13 mouse cellular contexts compared by ENCODE assay signal in genomic region chr6:42353180-42353579, GRCm38 (mm10). TPM values are rescaled to one million over a fixed set of nuclear protein-coding genes. Genes with fewer than 3 reads are reported as not detected.
DNase-seq lines count a peak whose midpoint lies in the region; ATAC-seq and TF ChIP-seq lines count a peak whose summit lies in the region.
"Had no signal": no experiment of that assay in that cellular context is flagged by ENCODE, and none has a peak within 500 bp of the region (broad histone marks: within the 10 kb centered on the region; RNA-seq: fewer than 3 reads in every experiment).

No protein-coding gene starts in this region.

- peaks cover 1% of the 10 kb centered on the region; the same call in 1 of the 2 replicates for H3K4me1 ChIP-seq in bone marrow, adult 2 months (ENCODE audit: control insufficient read depth, insufficient read depth, low read length)
- peaks cover 25% of the 10 kb centered on the region for H3K4me1 ChIP-seq in forebrain, embryonic 16.5 days (replicated peaks; ENCODE audit: control insufficient read depth, insufficient read depth, low read length)

- WGBS in bone marrow, adult 2 months, result 6% methylated on average over 8 of the region's 8 CpGs
- 86% methylated on average over 8 of the region's 8 CpGs for WGBS in forebrain, embryonic 16.5 days

- no peak for TF ChIP-seq CTCF in gastrocnemius, adult 2 months (IDR thresholded peaks at IDR 0.05)
- no peak for TF ChIP-seq CTCF in bone marrow, adult 2 months (IDR thresholded peaks at IDR 0.05; ENCODE audit: control insufficient read depth, insufficient read depth, low read length)

- TF ChIP-seq POLR2A in bone marrow, adult 2 months (IDR thresholded peaks at IDR 0.05; ENCODE audit: borderline replicate concordance, control insufficient read depth, low read depth, low read length), result no peak; the same call in 1 of the 2 replicates

- H3K4me3 ChIP-seq in gastrocnemius, adult 2 months, result peak overlapping the region; percentile 90
- H3K4me3 ChIP-seq in bone marrow, adult 2 months (replicated peaks; ENCODE audit: control insufficient read depth, low read depth, low read length), result peak overlapping the region; percentile 42
- no peak overlapping the region for H3K4me3 ChIP-seq in forebrain, embryonic 16.5 days (replicated peaks; ENCODE audit: low read length)
- H3K4me3 ChIP-seq: erythroblast, embryonic 14.5 days had no signal

- H3K4me2 ChIP-seq in forebrain, embryonic 16.5 days (ENCODE audit: low read length), result no peak overlapping the region

- intact Hi-C loops in gastrocnemius, adult 2 months (cut with DNase I), result no loop called here

- H3K36me3 ChIP-seq in forebrain, embryonic 16.5 days (ENCODE audit: control insufficient read depth, insufficient read depth), result peaks cover 12% of the 10 kb centered on the region; the same call in 1 of the 2 replicates

- no peak overlapping the region for H3K9ac ChIP-seq in forebrain, embryonic 16.5 days (replicated peaks; ENCODE audit: low read depth, low read length)

- peak overlapping the region; percentile 97 for H3K27ac ChIP-seq in gastrocnemius, adult 2 months
- peak overlapping the region; percentile 57 for H3K27ac ChIP-seq in bone marrow, adult 2 months (ENCODE audit: control insufficient read depth, insufficient read depth, low read depth, low read length, poor library complexity)
- no peak overlapping the region for H3K27ac ChIP-seq in forebrain, embryonic 16.5 days (ENCODE audit: low read length)

- no peaks in the 10 kb centered on the region for H3K27me3 ChIP-seq in forebrain, embryonic 16.5 days (replicated peaks; ENCODE audit: control insufficient read depth, insufficient read depth, low read length)

- ATAC-seq in hematopoietic stem cell, adult 5-6 weeks (replicated peaks in 1 of 2; ENCODE audit: insufficient read depth in 1 of 2, low FRiP score in 2 of 2, low TSS enrichment in 1 of 2, low read depth in 1 of 2, poor library complexity in 2 of 2, severe bottlenecking in 2 of 2), result peak; percentile 37 to 38
- ATAC-seq in forebrain, embryonic 16.5 days, result no peak
- ATAC-seq: hindbrain, embryonic 16.5 days had no signal

- no peak for DNase-seq in gastrocnemius, adult 2 months
- DNase-seq in gastrocnemius, adult 18-20 months (ENCODE audit: low spot score), result no peak
- peak; percentile 54 to 59 for DNase-seq in lung, postnatal 4 days
- no peak for DNase-seq in adrenal gland, postnatal 36 days
- DNase-seq in neural tube, embryonic 10.5 days (ENCODE audit: extremely low spot score, low spot score), result no peak
- DNase-seq: adrenal gland, adult 8-10 months; right cerebral cortex, postnatal 14 days had no signal

- H3K9me3 ChIP-seq in forebrain, embryonic 16.5 days (ENCODE audit: control insufficient read depth, low read length), result no peaks in the 10 kb centered on the region

RNA-seq across cellular contexts. Expression of gene Zyx, which starts 3.8 kb away (rescaled TPM):
- total RNA-seq in gastrocnemius, adult 2 months (2021), result 10 to 100 TPM; 19.7 to 24.7 TPM
- total RNA-seq in gastrocnemius, adult 18-20 months (2021), result 10 to 100 TPM; 20.2 to 25.5 TPM
- 90.3 and 169 TPM in 2 replicates for polyA plus RNA-seq in bone marrow, adult 2 months (2011; ENCODE audit: insufficient read depth, insufficient read length, low replicate concordance, missing spikeins)
- total RNA-seq in hematopoietic stem cell, adult 5-6 weeks (2017), result 71.2 and 71.8 TPM in 2 replicates
- 100 to 1,000 TPM; 107 to 144 TPM for total RNA-seq in adrenal gland, postnatal 36 days (2021)
- 33.6 and 37.1 TPM in 2 replicates for polyA plus RNA-seq in forebrain, embryonic 16.5 days (2015; fragmentation: Nextera tagmentation; extraction: Ambion mirVana)

RNA-seq across cellular contexts. Expression of gene Epha1, which starts 19.9 kb away (rescaled TPM):
- total RNA-seq in gastrocnemius, adult 2 months (2021), result under 1 TPM in 1 of 2 experiments, not detected in 1; 0.10 TPM
- total RNA-seq in gastrocnemius, adult 18-20 months (2021), result under 1 TPM; 0.07 to 0.23 TPM
- not detected in 2 replicates for polyA plus RNA-seq in bone marrow, adult 2 months (2011; ENCODE audit: insufficient read depth, insufficient read length, low replicate concordance, missing spikeins)
- total RNA-seq in hematopoietic stem cell, adult 5-6 weeks (2017), result 0.56 and 0.84 TPM in 2 replicates
- under 1 TPM; 0.46 to 0.49 TPM for total RNA-seq in adrenal gland, postnatal 36 days (2021)
- 0.14 and 0.27 TPM in 2 replicates for polyA plus RNA-seq in forebrain, embryonic 16.5 days (2015; fragmentation: Nextera tagmentation; extraction: Ambion mirVana)

RNA-seq across cellular contexts. Expression of gene Fam131b, which starts 28.7 kb away (rescaled TPM):
- total RNA-seq in gastrocnemius, adult 2 months (2021), result under 1 TPM; 0.33 to 0.45 TPM
- total RNA-seq in gastrocnemius, adult 18-20 months (2021), result under 1 TPM; 0.21 to 0.30 TPM
- polyA plus RNA-seq in bone marrow, adult 2 months (2011; ENCODE audit: insufficient read depth, insufficient read length, low replicate concordance, missing spikeins), result 0.85 TPM in 1 of 2 replicates, not detected in the other
- total RNA-seq in hematopoietic stem cell, adult 5-6 weeks (2017), result not detected in 2 replicates
- under 1 TPM; 0.23 to 0.60 TPM for total RNA-seq in adrenal gland, postnatal 36 days (2021)
- 5.3 and 7.1 TPM in 2 replicates for polyA plus RNA-seq in forebrain, embryonic 16.5 days (2015; fragmentation: Nextera tagmentation; extraction: Ambion mirVana)
- polyA plus RNA-seq: erythroblast, embryonic 14.5 days had no signal

RNA-seq across cellular contexts. Expression of gene Tas2r143, which starts 46.9 kb away (rescaled TPM):
- total RNA-seq in gastrocnemius, adult 2 months (2021), result not detected
- total RNA-seq in gastrocnemius, adult 18-20 months (2021), result not detected
- polyA plus RNA-seq in bone marrow, adult 2 months (2011; ENCODE audit: insufficient read depth, insufficient read length, low replicate concordance, missing spikeins), result not detected in 2 replicates
- not detected in 2 replicates for total RNA-seq in hematopoietic stem cell, adult 5-6 weeks (2017)
- total RNA-seq in adrenal gland, postnatal 36 days (2021), result 1 to 10 TPM; 2.3 to 5.9 TPM
- not detected in 2 replicates for polyA plus RNA-seq in forebrain, embryonic 16.5 days (2015; fragmentation: Nextera tagmentation; extraction: Ambion mirVana)
- polyA plus RNA-seq: erythroblast, embryonic 14.5 days; hindbrain, embryonic 16.5 days; limb, embryonic 11.5 days had no signal

RNA-seq across cellular contexts. Expression of gene Tas2r135, which starts 52.1 kb away (rescaled TPM):
- not detected for total RNA-seq in gastrocnemius, adult 2 months (2021)
- total RNA-seq in gastrocnemius, adult 18-20 months (2021), result not detected
- not detected in 2 replicates for polyA plus RNA-seq in bone marrow, adult 2 months (2011; ENCODE audit: insufficient read depth, insufficient read length, low replicate concordance, missing spikeins)
- not detected in 2 replicates for total RNA-seq in hematopoietic stem cell, adult 5-6 weeks (2017)
- 1 to 10 TPM; 1.3 to 6.4 TPM for total RNA-seq in adrenal gland, postnatal 36 days (2021)
- polyA plus RNA-seq in forebrain, embryonic 16.5 days (2015; fragmentation: Nextera tagmentation; extraction: Ambion mirVana), result not detected in 2 replicates
- polyA plus RNA-seq: erythroblast, embryonic 14.5 days; hindbrain, embryonic 16.5 days; limb, embryonic 11.5 days had no signal

Comparison
In these comparisons a context has a peak if more than half of its experiments do, and no peak if none do; other contexts are left out.
1. DNase-seq: peak in lung, postnatal 4 days (2 of 2); none in gastrocnemius, adult 2 months (single experiment), gastrocnemius, adult 18-20 months (single experiment), adrenal gland, postnatal 36 days (0 of 2) and neural tube, embryonic 10.5 days (single experiment).